Mouse (Mus musculus): ENCODE results near the gene Slc22a23. TPM values are rescaled to one million over a fixed set of nuclear protein-coding genes. Genes with fewer than 3 reads are reported as not detected.
"Not testable (repeated sequence)": the region's sequence is repeated elsewhere in the genome, so short reads cannot be mapped to it uniquely, and the experiment has no call there.

The Slc22a23 gene
- 10 to 100 TPM; 11.3 to 14.9 TPM for total RNA-seq (2021)
- long read RNA-seq, experiment 1, partial matches to known transcripts, result 0 of 2 reads
- long read RNA-seq, experiment 1, other reads (novel, unspliced or antisense), result 2 of 2 reads
- long read RNA-seq, experiment 2, partial matches to known transcripts, result 2 of 3 reads
- long read RNA-seq, experiment 2, other reads (novel, unspliced or antisense), result 1 of 3 reads

GRCm38 (mm10) chr13:34345128-34346085 is at the start of gene Slc22a23:
TSS of gene Slc22a23 (minus strand) at chr13:34345182.
- DNase-seq, result peak; percentile 76

DNA sequence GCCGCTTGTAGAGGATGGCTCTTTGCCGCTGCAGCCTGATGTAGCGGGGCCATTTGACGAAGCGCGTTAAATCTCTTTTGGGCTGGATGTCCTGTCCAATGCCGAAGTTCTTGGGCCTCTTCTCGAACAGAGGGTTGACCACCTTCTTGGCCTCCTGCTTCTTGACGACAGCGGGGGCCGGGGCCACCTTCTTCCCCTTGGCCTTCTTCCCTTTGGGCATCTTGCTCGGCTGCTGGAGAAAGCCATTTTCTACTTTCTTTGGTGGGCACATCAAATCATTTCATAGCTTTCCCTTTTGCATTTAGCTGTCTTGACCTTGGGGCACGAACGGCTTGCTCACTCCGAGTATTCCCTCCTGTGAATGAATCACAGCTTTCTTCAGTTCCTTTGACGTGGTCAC is 49.3 kb upstream of the Slc22a23 start:
- not testable (repeated sequence) for DNase-seq

GRCm38 (mm10) chr13:34392376-34392775 is 47.4 kb upstream of the Slc22a23 start:
- no peak for DNase-seq

DNA sequence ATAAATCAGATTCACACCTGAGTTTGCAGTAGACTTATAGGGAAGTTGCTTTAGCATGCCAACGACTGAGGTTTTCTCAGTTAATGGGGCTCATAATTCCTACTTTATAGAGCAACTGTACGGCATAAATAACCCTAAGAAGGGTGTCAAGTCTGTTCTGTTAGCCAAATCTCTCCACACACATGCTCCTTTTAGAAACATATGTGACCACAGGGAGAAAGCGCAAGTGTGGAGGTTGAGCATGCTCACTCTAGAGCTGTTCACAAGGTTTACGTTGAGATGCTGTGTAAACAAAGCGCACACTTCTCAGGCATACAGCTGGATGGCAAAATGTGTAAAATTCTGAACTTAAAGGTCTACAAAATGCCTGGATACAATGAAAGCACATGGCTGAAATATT is 43.2 kb upstream of the Slc22a23 start:
- DNase-seq, result no peak

GRCm38 (mm10) chr13:34383416-34383815 is 38.4 kb upstream of the Slc22a23 start:
- DNase-seq, result no peak

GRCm38 (mm10) chr13:34378926-34379325 is 33.9 kb upstream of the Slc22a23 start:
- DNase-seq, result no peak

- DNase-seq, result no peak
Measured at GRCm38 (mm10) chr13:34375145-34375544, 30.2 kb upstream of the Slc22a23 start.

GRCm38 (mm10) chr13:34372870-34373478 is 28.0 kb upstream of the Slc22a23 start:
- DNase-seq, result no peak

- DNase-seq, result no peak
Measured at GRCm38 (mm10) chr13:34371951-34372869, 27.2 kb upstream of the Slc22a23 start.

DNA sequence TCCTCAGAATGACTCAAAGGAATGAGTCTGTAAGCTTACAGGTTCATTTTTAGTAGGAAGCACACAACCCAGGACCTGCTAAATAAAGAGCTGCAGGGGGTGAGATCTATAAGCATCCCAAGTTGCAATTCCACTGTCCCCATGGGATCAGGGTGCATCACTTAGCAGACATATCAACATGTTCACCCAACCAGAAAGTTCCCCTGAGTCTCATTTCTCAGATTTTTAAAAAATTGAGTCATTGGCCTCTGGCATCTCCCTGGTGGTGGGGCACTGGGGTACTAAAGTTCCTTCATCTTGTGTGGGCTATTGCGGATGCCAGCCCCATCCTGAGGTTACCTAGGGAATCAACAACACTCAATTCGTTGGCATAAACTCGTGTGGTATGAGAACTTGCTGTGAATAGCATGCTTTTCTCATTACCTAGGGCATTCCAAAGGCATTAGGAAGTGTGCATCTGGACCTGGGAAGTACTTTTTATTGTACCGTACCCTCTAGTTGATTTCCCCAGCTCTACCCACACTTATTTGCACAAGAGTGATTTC is 25.4 kb upstream of the Slc22a23 start:
- DNase-seq, result no peak

DNA sequence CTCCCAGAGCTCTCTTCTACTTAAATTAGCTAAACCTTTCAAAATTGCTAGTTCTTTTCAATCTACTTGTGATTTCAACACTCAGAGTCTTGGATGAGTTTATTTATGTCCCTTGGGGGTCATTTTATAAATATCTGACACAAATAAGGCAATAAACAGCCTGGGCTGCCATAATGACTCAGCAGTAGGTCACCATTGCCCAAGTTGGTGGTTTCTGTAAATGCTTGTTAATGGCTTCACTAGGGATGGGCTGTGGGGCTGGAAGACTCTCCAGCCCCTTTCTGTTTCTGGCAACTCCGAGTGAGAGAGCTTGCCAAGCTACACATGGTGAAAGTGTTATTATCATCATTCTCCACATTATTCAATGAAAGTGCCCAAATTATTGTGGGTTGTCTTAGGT is 20.2 kb upstream of the Slc22a23 start:
- DNase-seq, result peak; percentile 25

DNA sequence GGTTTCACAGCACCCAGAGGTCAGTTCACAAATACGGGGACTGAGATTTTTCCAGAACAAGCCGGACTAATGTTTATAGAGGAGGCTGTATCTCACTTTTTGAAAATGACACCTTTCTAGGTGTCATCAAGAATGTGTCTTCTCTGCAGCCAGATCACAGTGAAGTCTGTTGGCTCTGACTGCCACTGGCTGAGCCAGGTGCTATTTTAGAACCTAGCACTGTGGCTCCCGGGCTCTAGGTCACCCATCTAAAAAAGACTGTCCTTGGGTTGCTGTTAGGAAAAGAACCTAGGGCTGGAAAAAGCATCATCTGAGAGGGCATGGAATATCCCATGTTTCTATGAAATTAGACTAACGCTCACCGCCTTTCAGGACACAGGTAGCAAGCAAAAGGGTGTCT is 10.7 kb upstream of the Slc22a23 start:
- DNase-seq, result peak; percentile 42

DNA sequence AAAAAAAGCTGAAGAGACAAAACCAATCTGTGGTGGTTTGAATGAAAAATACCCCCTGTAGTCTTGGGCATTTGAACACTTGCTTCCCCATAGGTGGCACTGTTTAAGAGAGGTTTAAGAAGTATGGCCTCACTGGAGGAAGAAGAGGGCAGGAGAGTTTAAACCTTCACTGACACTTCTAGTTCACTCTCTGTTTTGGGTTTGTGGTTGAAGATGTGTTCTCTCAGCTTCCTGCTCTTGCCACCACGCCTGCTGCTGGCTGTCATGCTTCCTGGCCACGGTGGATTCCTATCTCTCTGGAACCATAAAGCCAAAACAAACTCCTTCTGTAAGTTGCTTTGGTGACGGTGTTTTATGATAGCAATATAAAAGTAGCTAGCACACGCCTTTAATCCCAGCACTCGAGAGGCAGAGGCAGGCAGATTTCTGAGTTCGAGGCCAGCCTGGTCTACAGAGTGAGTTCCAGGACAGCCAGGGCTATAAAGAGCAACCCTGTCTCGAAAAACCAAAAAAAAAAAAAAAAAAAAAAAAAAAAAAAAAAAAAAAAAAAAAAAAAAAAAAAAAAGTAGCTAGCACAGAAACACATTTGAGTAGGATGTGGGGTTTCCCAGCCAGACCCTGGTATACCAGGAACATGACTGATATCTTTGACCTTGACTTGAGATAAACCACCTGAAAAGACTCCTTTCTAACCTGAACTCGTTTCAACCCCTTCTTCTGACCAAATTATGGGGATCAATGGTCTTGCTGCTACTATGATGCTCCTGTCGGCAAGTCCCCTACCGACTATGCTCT is 10.0 kb upstream of the Slc22a23 start:
- DNase-seq, result no peak

GRCm38 (mm10) chr13:34353241-34353640 is 8.3 kb upstream of the Slc22a23 start:
- DNase-seq, result no peak

DNA sequence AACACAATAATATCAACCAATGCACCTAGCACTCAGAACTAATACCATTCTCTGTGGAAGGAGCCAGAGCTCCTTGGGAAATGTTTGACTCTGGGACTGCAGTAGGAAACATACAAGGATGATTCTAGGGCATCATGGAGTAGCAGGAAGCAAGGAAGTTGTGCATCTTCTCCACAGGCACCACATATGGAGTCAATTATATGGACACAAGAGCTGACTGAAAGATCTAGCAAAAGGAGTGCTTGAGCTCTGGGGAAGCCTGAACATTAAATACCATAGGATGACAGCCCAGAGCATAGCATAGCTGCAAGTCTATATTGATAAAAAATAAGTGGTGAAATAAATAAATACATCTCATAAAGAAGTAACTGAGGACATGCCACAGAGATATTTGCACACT is 6.5 kb upstream of the Slc22a23 start:
- no peak for DNase-seq

DNA sequence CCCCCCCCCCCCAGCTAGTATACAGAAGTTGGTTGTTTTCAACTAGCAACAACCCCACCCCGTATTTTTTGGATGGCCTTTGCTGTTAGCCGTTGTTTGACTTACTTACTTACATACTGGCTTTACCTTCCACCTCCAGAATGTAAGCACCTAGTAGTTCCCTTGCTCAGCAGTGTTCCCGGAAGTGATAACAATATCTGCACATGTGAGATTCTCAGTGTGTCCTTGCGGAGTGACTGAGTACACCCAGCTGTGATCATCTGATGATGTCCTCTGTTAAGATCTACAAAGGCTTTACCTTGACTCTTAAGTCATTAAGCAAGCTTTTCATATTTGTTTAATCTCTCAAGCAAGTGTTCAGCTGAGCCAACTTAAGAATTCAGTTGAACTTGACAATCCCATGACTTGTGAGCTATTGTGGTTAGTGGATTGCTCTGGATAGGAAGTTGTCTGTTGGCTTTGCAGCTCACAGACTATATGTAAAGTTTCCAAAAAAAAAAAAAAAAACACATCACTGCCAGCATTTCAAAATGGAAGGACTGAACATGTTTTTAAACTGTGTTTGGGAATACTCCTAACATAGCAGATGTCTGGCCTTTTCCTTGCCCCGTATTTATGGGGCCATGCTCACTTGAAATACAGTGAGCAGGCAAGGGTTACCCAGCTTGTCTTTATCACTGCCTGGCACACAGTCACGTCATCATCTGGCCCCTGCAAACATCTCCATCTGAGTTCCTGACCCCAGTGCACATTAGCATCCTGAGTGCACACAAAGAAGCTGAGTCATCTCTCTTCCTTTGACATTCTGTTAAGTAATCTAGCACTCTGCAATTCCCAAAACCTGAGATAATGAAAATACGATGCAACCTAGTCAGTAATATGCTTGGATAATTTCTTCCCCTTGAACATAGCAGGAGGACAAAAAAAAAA is 3.2 kb upstream of the Slc22a23 start:
- DNase-seq, result no peak

GRCm38 (mm10) chr13:34346748-34347147 is 1.8 kb upstream of the Slc22a23 start:
- no peak for DNase-seq

DNA sequence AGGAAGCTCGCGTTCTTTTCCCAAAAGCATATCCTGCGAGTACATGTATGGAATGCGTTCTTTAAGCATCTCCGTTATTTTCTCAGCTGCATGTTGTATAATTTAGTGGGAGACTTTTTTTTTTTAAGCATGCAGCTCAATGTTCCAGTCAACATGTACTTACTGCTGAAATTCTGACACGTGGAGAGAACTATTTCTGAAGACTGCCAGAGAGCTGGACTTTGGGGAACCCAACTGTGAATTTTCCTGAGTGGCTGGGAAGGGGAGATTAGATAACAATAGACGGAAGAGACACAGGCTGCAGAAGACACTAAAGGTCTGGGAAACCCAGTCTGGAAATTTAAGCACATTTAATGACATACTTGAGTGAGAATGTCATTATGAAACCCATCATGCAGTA is 1.3 kb upstream of the Slc22a23 start:
- no peak for DNase-seq

- DNase-seq, result peak; percentile 41
Measured at GRCm38 (mm10) chr13:34344376-34345127, 430 bp downstream of the Slc22a23 start.

All from gastrocnemius, postnatal 25 days (tissue).